Mouse (Mus musculus): ENCODE results near the gene Olfr1280.
"Not testable (repeated sequence)": the region's sequence is repeated elsewhere in the genome, so short reads cannot be mapped to it uniquely, and the experiment has no call there.

Olfr1280 gene

GRCm38 (mm10) chr2:111313717-111314116 is at the start of gene Olfr1280:
Olfr1280 (plus strand) TSS chr2:111314017.
- DNase-seq, result no peak

GRCm38 (mm10) chr2:111274006-111274405 is 39.8 kb upstream of the Olfr1280 start, which contains the start of gene Olfr1277:
Olfr1277 (minus strand) TSS chr2:111274106.
- no peak for DNase-seq

GRCm38 (mm10) chr2:111289836-111290235 is 24.0 kb upstream of the Olfr1280 start, which contains the start of gene Olfr1278:
Olfr1278 (plus strand) TSS chr2:111290136.
- no peak for DNase-seq

GRCm38 (mm10) chr2:111298541-111298940 is 15.3 kb upstream of the Olfr1280 start:
- DNase-seq, result no peak

- DNase-seq, result no peak
These were observed 13.4 kb upstream of the Olfr1280 start, which contains the start of gene Olfr1279 for GRCm38 (mm10) chr2:111300374-111300773. Olfr1279 (plus strand) TSS chr2:111300635.

- no peak for DNase-seq
These were observed 12.4 kb downstream of the Olfr1280 start, which contains the start of gene Olfr1281 for GRCm38 (mm10) chr2:111326220-111326619. Olfr1281 (plus strand) TSS chr2:111326520.

- DNase-seq, result not testable (repeated sequence)
These were observed 19.9 kb downstream of the Olfr1280 start for GRCm38 (mm10) chr2:111333721-111334120.

GRCm38 (mm10) chr2:111335976-111336375 is 22.2 kb downstream of the Olfr1280 start, which contains the start of gene Olfr1282:
Olfr1282 (minus strand) TSS chr2:111336076.
- DNase-seq, result no peak

GRCm38 (mm10) chr2:111366490-111366889 is 52.7 kb downstream of the Olfr1280 start, which contains the start of gene Olfr1283:
Olfr1283 (plus strand) TSS chr2:111366790.
- DNase-seq, result no peak

GRCm38 (mm10) chr2:111375222-111375621 is 61.4 kb downstream of the Olfr1280 start, which contains the start of gene Olfr1284:
Olfr1284 (plus strand) TSS chr2:111375522.
- DNase-seq, result no peak

Measured in lung, postnatal 4 days (tissue).